Mouse (Mus musculus) MEL (cell line): ENCODE results near the gene Manba. TPM values are rescaled to one million over a fixed set of nuclear protein-coding genes. Genes with fewer than 3 reads are reported as not detected.

Experiments used
- DNase-seq: peaks from one replicate; pipeline ENCODE4 v3.0.0; 2011; ENCODE audit warnings: low read depth, low spot score
- H3K27ac ChIP-seq: 2 replicates; pipeline ENCODE4 v1.5.1; 2012; ENCODE audit warnings: low read depth, mild to moderate bottlenecking, control low read depth, low read length, moderate library complexity; ENCODE audit not compliant: control insufficient read depth
- H3K27me3 ChIP-seq, 2 experiments: fragments of 150-350 bp in 1 of 2; sonication (generic) in 1 of 2; 2 replicates each; pipeline ENCODE4 v1.6.1; 2012; ENCODE audit warnings: low read length in 2 of 2, mild to moderate bottlenecking in 2 of 2, improper control_type of control experiment in 1 of 2, moderate library complexity in 1 of 2; ENCODE audit not compliant: insufficient read depth in 2 of 2, control insufficient read depth in 1 of 2
- H3K36me3 ChIP-seq, 2 experiments: 2 replicates each; pipeline ENCODE4 v1.6.1; 2012 to 2014; ENCODE audit warnings: low read length in 2 of 2, improper control_type of control experiment in 1 of 2, inconsistent platforms in 1 of 2, mild to moderate bottlenecking in 1 of 2; ENCODE audit not compliant: insufficient read depth in 2 of 2, control insufficient read depth in 1 of 2
- H3K4me1 ChIP-seq, 2 experiments: fragments of 150-350 bp in 1 of 2; sonication (generic) in 1 of 2; 2 replicates each; pipeline ENCODE4 v1.6.1; 2012; ENCODE audit warnings: low read length in 2 of 2, improper control_type of control experiment in 1 of 2, mild to moderate bottlenecking in 1 of 2; ENCODE audit not compliant: insufficient read depth in 2 of 2, control insufficient read depth in 1 of 2
- H3K4me3 ChIP-seq, 2 experiments: fragments of 150-350 bp in 1 of 2; sonication (generic) in 1 of 2; 2 replicates each; pipeline ENCODE4 v1.5.1; 2012; ENCODE audit warnings: low read depth in 2 of 2, low read length in 2 of 2, mild to moderate bottlenecking in 2 of 2, moderate library complexity in 2 of 2, control low read depth in 1 of 2, improper control_type of control experiment in 1 of 2; ENCODE audit not compliant: control insufficient read depth in 1 of 2, insufficient read depth in 1 of 2
- H3K79me2 ChIP-seq: 2 replicates; pipeline ENCODE4 v1.6.1; 2012; ENCODE audit warnings: mild to moderate bottlenecking, low read length, moderate library complexity; ENCODE audit not compliant: control insufficient read depth, poor library complexity, insufficient read depth
- H3K9ac ChIP-seq: 2 replicates; pipeline ENCODE4 v1.6.1; 2012; ENCODE audit warnings: low read depth, mild to moderate bottlenecking, control low read depth, low read length, moderate library complexity; ENCODE audit not compliant: control insufficient read depth, poor library complexity, severe bottlenecking
- H3K9me3 ChIP-seq: fragments of 150-350 bp; sonication (generic); replicated peaks from 2 replicates; pipeline ENCODE4 v1.6.1; 2012; ENCODE audit warnings: mild to moderate bottlenecking, low read length, improper control_type of control experiment, moderate library complexity; ENCODE audit not compliant: insufficient read depth
- CHD1 ChIP-seq: IDR thresholded peaks from 2 replicates; pipeline ENCODE4 v1.6.1; 2012; ENCODE audit warnings: low read depth, mild to moderate bottlenecking, inconsistent platforms, low read length, improper control_type of control experiment
- EP300 ChIP-seq, 2 experiments: IDR thresholded peaks; 2 replicates each; pipeline ENCODE4 v1.6.1; 2011; ENCODE audit warnings: improper control_type of control experiment in 2 of 2, low read length in 2 of 2, low read depth in 1 of 2, mild to moderate bottlenecking in 1 of 2
- GABPA ChIP-seq: IDR thresholded peaks from 2 replicates; pipeline ENCODE4 v1.6.1; 2012; ENCODE audit warnings: low read depth, mild to moderate bottlenecking, inconsistent platforms, low read length, improper control_type of control experiment, moderate library complexity
- GATA1 ChIP-seq: IDR thresholded peaks from 2 replicates; pipeline ENCODE4 v1.6.1; 2011; ENCODE audit warnings: low read depth, low read length, improper control_type of control experiment
- JUND ChIP-seq: IDR thresholded peaks from 2 replicates; pipeline ENCODE4 v1.6.1; 2011; ENCODE audit warnings: low read depth, mild to moderate bottlenecking, improper control_type of control experiment, low read length
- MAX ChIP-seq: IDR thresholded peaks from 2 replicates; pipeline ENCODE4 v1.6.1; 2011; ENCODE audit warnings: low read length, improper control_type of control experiment
- MAZ ChIP-seq: IDR thresholded peaks from 2 replicates; pipeline ENCODE4 v1.6.1; 2012; ENCODE audit warnings: low read depth, mild to moderate bottlenecking, inconsistent platforms, low read length, improper control_type of control experiment
- MEF2A ChIP-seq: IDR thresholded peaks from 2 replicates; pipeline ENCODE4 v1.6.1; 2014; ENCODE audit warnings: low read depth, mild to moderate bottlenecking, inconsistent platforms, low read length, improper control_type of control experiment; ENCODE audit not compliant: poor library complexity, insufficient replicate concordance, severe bottlenecking; ENCODE audit errors: extremely low read depth
- NELFE ChIP-seq: IDR thresholded peaks from 2 replicates; pipeline ENCODE4 v1.6.1; 2011; ENCODE audit warnings: low read depth, low read length, improper control_type of control experiment
- POLR2AphosphoS2 ChIP-seq: IDR thresholded peaks from 2 replicates; pipeline ENCODE4 v1.6.1; 2011; ENCODE audit warnings: low read length, improper control_type of control experiment
- POLR2AphosphoS5 ChIP-seq: IDR thresholded peaks from 2 replicates; pipeline ENCODE4 v1.6.1; 2012; ENCODE audit warnings: low read depth, borderline replicate concordance, mild to moderate bottlenecking, inconsistent platforms, low read length, moderate library complexity, mixed read lengths
- RAD21 ChIP-seq: IDR thresholded peaks from 2 replicates; pipeline ENCODE4 v1.6.1; 2011; ENCODE audit warnings: mild to moderate bottlenecking, low read depth, low read length, improper control_type of control experiment
- RCOR1 ChIP-seq: IDR thresholded peaks from 2 replicates; pipeline ENCODE4 v1.6.1; 2012; ENCODE audit warnings: low read depth, mild to moderate bottlenecking, inconsistent platforms, low read length, improper control_type of control experiment
- TCF12 ChIP-seq: IDR thresholded peaks from 2 replicates; pipeline ENCODE4 v1.6.1; 2014; ENCODE audit warnings: low read depth, mild to moderate bottlenecking, inconsistent platforms, low read length, improper control_type of control experiment, moderate library complexity
- UBTF ChIP-seq: IDR thresholded peaks from 2 replicates; pipeline ENCODE4 v1.6.1; 2012; ENCODE audit warnings: low read depth, mild to moderate bottlenecking, inconsistent platforms, low read length, improper control_type of control experiment, moderate library complexity, borderline replicate concordance; ENCODE audit not compliant: insufficient read depth
- USF1 ChIP-seq: IDR thresholded peaks from 2 replicates; pipeline ENCODE4 v1.6.1; 2014; ENCODE audit warnings: low read depth, mild to moderate bottlenecking, inconsistent platforms, low read length, improper control_type of control experiment, moderate library complexity
- ZMIZ1 ChIP-seq: IDR thresholded peaks from 2 replicates; pipeline ENCODE4 v1.6.1; 2012; ENCODE audit warnings: low read depth, mild to moderate bottlenecking, inconsistent platforms, low read length, improper control_type of control experiment, moderate library complexity
- ZNF384 ChIP-seq: IDR thresholded peaks from 2 replicates; pipeline ENCODE4 v1.6.1; 2012; ENCODE audit warnings: low read depth, mild to moderate bottlenecking, inconsistent platforms, low read length, improper control_type of control experiment
- polyA plus RNA-seq, 2 experiments: library from polyadenylated mRNA; stranded (reverse) in 1 of 2; unstranded in 1 of 2; fragments of >175 nt in 1 of 2; fragments of >200 nt in 1 of 2; gene quantifications; 2 replicates each; pipeline versions ENCODE4 v1.2.1 to v1.2.4; 2012; ENCODE audit warnings: low replicate concordance in 2 of 2, low read depth in 1 of 2; ENCODE audit not compliant: insufficient read length in 2 of 2, insufficient read depth in 1 of 2, missing spikeins in 1 of 2
- total RNA-seq: library from RNA; depleted of rRNA; stranded (reverse); fragments of 300-350 nt; gene quantifications from 2 replicates; pipeline ENCODE4 v1.2.3, GENCODE M21; 2012

Gene Manba
- total and polyA plus RNA-seq, 3 experiments = 8.1 to 10.6 TPM; not detected in 1

- no peaks in the 10 kb centered on the region for H3K79me2 ChIP-seq
- no peaks in the 10 kb centered on the region for H3K9me3 ChIP-seq
- peak; percentile 22 for DNase-seq
- H3K36me3 ChIP-seq = no peaks in the 10 kb centered on the region; a peak in 2 of 4 replicates
- TF ChIP-seq MAX (no peak), MEF2A (peak; percentile 84; the same call in 1 of the 2 replicates)
- TF ChIP-seq, all 39 proteins: peak for 1
- H3K4me3 ChIP-seq = no peak overlapping the region
- no peak overlapping the region for H3K9ac ChIP-seq
- no peak overlapping the region for H3K27ac ChIP-seq
- H3K27me3 ChIP-seq = no peaks in the 10 kb centered on the region
- H3K4me1 ChIP-seq = peaks cover 0 to 7% of the 10 kb centered on the region in 2 experiments; a peak in 1 of 4 replicates
Measured at GRCm38 (mm10) chr3:135516891-135517290, 31.5 kb downstream of the Manba start.

GRCm38 (mm10) chr3:135518882-135519281 lies 33.5 kb downstream of the Manba start:
- no peaks in the 10 kb centered on the region for H3K79me2 ChIP-seq
- H3K27ac ChIP-seq = no peak overlapping the region
- no peaks in the 10 kb centered on the region for H3K9me3 ChIP-seq
- H3K36me3 ChIP-seq = no peaks in the 10 kb centered on the region; a peak in 1 of 4 replicates
- no peaks in the 10 kb centered on the region for H3K27me3 ChIP-seq
- no peak overlapping the region for H3K9ac ChIP-seq
- TF ChIP-seq NELFE (no peak), POLR2AphosphoS2 (no peak), EP300 (IDR thresholded peaks at IDR 0.05; ENCODE audit: low read depth in 1 of 2, low read length in 2 of 2) (no peak), ZNF384 (no peak), GABPA (no peak), MAZ (no peak), USF1 (no peak), MAX (no peak), GATA1 (no peak), UBTF (no peak), RCOR1 (no peak), POLR2AphosphoS5 (no peak), TCF12 (no peak), CHD1 (no peak), JUND (no peak), RAD21 (no peak), ZMIZ1 (no peak)
- peaks cover 0 to 7% of the 10 kb centered on the region in 2 experiments; a peak in 1 of 4 replicates for H3K4me1 ChIP-seq
- DNase-seq = no peak
- H3K4me3 ChIP-seq = no peak overlapping the region
